Mouse (Mus musculus): ENCODE results near the gene Cyp27a1.

The Cyp27a1 gene

DNA sequence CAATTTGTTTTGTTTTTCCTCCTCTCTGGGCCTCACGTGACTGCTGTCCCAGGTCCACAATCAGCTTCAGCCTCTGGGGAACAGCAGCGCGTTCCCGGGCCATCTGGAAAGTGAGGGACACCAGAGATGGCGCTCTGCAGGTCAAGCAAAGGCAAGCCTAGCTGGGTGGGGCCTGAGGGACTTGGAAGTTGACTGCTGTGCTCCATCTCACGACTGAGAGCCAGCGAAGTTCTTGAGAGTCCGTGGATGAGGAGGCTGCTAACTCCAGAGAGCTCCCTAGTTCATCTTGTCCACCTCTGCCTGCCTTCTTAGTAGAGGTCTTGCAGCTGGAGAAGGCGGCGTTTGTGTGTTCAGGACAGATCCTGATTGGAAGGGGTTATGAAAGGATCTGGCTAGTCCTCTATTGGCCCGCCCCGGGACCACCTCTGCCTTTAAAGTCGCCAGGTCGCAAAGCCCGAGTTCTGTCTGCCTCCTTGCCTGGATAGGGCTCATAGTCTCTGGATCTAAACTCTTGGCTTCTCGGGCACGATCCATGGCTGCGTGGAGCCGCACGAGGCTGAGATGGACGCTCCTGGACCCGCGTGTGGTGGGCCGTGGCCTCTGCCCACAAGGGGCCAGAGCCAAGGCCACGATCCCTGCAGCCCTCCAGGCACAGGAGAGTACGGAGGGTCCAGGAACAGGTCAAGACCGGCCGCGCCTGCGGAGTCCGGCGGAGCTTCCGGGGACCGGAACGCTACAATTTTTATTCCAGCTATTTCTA, at the start of gene Cyp27a1:
TSS of gene Cyp27a1 (plus strand) at position 476 of the 760 bp plus-strand sequence.
- peak in 1 of 2 experiments; percentile 26 for DNase-seq (ENCODE audit: low spot score in 2 of 2)

DNA sequence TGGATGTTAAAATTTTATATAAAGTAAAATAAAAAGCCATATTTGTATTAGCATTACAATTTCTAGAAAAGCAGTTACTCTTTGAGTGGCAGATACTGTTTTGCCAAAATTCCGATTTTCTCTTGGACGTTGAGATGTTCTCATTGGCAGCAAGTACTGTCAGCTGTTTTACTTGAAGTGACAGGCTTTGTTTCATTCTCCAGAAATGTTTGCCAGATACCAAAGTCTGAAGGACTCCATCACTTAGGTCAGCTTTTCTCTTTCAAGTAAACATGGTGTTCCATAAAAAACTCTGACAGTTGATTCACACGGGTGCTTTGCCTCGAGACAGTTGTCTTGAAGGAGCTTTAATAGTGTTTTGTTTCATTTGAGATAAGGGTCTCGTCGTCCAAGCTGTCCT, 48.2 kb upstream of the Cyp27a1 start:
- no peak for DNase-seq (ENCODE audit: low spot score in 2 of 2)

DNA sequence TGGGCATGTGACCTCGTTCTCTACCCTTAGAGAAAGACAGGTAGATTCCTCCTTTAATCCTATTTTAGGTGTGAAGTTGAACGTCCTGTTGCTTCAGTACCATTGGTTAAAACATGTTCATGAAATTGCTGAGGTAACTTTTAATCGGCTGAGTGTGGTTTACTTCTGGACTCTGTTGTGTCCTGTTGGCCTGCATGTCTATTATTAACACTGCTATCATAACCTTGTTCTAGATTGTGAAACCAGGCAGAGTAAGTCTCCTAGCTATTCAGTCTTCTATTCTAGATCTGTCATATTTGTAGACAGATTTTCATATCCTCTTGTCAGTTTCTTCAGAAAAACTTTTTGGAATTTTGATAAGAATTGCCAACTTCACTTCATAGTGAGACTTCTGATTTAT, 45.0 kb upstream of the Cyp27a1 start:
- DNase-seq (ENCODE audit: low spot score in 2 of 2), result no peak

DNA sequence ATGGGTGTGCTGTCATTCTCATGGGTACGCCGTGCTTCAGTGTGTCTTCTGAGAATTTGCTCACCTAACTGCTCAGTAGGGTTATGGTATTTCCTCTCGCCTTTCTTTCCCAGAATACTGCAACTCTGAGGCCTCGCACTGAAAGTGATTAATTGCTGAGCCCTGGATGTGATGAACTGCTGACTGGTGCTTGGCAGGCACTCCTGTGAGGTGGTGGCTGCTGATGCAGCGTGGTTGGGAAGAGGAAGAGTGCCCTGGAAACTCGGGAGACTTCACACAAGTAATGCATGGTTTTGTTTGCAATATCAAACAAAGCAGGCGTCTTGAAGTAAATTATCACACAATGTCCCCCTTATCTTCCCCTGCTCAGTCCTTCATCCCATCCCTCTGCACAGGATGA, 40.6 kb upstream of the Cyp27a1 start:
- no peak for DNase-seq (ENCODE audit: low spot score in 2 of 2)

DNA sequence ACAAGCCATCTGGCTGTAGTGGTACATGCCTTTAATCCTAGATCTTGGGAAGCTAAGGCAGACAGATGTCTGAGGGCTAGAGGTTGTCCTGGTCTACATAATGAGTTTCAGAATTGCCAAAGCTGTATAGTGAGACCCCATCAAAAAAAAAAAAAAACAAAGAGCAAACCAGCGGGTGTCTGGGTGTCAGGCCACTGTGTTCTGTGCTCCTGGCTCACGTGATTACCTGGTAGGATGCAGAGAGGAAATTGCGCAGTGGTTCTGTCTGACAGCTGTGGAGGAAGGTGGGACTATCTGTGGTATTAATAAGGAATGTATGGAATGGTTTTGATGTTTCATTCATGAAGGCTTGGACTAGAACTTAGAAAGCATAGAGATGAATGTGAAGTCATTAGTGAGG, 36.5 kb upstream of the Cyp27a1 start:
- no peak for DNase-seq (ENCODE audit: low spot score in 2 of 2)

DNA sequence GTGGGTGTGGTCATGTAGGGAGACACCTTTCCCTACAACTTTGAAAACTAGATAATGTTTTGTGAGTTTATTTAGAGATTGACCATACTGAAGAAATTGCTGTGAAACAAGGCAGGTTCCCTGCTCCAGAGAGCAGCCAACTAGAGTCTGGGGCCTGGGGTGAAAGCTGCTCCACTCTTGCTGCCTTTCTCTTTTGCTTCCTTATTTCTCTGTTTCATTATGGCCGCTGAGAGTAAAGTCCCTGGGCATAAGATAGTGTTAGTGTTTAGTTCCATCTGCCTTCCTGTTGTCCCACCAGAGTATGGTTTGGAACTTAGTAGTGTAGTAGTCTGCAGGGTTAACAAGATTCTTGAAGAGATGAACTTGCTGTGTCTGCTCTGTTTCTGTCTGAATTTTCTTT, 35.5 kb upstream of the Cyp27a1 start:
- DNase-seq (ENCODE audit: low spot score in 2 of 2), result no peak

DNA sequence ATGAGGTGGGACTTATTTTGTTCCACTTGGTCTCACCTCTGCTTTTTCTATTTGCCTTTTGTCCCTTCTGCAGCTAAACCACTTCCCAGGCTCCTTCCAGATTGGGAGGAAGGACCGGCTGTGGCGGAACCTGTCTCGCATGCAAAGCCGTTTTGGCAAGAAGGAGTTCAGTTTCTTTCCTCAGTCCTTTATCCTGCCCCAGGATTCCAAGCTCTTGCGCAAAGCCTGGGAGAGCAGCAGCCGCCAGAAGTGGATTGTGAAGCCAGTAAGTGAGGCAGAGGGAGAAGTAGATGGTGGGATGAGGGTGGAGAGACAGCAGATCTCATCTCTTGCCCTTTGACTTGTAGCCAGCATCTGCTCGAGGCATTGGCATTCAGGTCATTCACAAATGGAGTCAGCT, 26.2 kb upstream of the Cyp27a1 start:
- DNase-seq (ENCODE audit: low spot score in 2 of 2), result no peak

DNA sequence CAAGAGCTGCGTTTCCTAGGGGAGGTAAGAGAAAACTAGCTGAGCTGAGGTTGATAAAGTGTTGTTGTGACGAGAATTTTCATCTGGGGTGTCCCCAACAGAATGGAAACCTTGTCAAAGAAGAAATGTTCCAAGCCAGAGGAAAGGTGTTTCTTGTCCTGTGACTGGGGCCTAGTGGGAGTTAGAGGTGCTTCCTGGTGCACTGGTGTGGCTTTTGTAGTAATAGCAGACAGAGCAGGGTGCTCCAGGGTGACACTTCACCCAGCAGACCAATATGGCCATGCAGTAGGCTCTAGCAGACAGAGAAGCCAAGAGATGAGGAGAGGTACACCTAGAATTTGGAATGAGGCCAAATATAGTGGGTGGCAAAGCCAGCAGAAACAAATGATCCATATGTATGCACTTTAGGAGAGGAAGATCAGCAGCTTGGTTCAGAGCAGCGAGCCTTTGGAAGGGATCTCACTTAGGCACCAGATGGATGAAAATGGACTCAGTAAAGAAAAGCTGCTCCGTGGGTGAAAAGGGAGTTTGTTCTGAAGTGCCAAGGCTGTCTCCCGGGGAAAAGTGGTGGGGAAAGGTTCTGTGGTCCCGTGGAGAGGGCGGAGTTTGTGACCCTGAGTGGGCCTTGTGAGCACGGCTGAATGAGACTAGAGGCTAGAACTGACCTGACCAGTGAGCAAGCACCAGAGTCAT, 19.3 kb upstream of the Cyp27a1 start:
- no peak for DNase-seq (ENCODE audit: low spot score in 2 of 2)

DNA sequence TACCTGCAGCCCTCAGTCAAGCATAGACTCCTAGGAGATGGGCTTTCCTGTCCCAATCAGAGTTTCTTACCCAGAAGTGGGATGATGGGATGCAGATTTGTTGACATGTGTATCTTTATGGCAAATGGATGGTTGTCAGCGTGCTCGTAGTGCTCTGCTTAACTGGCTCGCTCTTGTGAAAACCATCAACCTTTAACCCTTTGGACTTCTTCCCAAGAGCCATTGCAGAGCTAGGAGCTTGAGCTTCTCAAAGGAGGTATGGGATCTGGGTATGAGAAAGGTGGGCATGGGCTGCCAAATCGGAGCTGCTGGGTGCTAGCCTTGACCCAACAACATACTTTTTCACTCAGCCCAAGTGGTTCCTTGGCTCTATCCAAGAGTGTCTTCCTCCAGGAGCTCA, 17.5 kb upstream of the Cyp27a1 start:
- DNase-seq (ENCODE audit: low spot score in 2 of 2), result no peak

DNA sequence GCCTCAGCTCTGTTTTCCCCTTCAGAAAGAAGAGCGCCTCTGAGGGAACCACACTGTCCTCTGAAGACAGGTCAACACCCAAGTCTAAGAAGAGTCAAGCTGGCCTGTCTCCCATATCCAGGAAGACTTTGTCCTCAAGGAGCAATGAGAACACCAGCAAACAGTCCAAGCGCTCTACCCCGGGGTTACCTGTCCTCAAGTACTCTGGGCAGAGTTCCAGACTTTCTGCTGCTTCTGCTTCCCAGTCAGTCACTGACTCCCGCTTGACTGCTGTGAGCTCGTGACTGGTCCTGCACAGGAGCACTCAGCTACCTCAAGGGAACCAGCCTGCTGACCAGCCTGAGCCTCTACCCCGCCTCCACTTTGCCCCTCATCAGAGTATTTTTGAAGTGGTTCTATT, 16.0 kb upstream of the Cyp27a1 start:
- no peak for DNase-seq (ENCODE audit: low spot score in 2 of 2)

DNA sequence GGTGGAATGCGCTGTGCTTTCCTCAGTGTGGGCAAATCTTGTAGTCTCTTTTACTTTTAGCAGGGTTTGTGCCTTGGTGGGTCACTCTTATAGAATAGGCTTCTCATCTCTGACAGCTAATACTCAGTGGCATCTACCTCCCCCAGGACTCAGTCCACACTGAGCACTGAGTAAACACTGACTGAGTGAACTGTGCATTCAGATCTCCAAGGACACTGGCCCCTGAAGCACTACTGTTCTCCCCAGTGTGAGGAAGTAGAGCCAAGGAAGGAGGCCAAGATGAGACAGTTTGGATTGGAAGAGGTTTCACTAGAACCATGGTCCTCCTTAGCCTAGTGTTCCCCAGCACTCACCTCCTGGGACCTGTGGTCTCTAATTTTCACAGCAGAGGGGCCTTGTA, 15.0 kb upstream of the Cyp27a1 start:
- DNase-seq (ENCODE audit: low spot score in 2 of 2), result no peak

DNA sequence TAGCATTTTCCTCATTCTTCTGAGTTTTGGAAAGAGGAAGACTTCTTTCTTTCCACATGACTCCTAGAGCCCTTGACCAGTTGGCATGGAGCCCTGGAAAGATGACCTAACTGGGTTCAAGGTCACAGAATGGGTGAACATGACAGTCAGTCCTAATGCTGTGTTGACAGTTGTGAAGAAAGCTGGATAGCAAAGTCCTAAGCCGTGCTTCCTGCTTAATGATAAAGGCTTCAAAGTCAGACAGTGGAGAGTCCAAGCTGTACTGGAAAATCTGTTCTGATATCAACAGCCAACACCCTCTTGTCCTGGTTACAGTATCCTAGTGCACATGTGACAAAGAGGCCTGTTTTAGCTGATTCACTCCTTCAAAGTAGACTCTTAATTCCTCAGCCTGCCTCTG, 14.6 kb upstream of the Cyp27a1 start:
- DNase-seq (ENCODE audit: low spot score in 2 of 2), result no peak

DNA sequence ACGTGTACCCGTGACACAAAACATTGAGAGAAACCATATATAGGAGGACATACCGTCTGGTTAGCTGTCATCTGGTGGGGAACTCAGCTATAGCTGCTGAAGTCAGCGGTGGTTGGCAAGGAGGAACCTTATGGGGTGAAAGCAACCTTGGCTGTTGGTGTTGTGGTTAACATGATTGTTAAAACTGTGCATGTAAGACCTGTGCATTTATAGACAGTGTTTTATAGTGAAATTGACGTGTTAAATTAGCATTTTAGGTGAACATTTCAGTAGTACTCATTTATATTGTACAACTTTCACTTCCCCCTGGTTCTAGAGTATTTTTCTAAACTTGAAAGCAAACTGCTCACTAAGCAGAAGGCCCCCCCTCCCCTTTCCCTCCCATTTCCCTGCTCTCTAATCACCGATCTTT, 11.2 kb upstream of the Cyp27a1 start:
- DNase-seq (ENCODE audit: low spot score in 2 of 2), result no peak

DNA sequence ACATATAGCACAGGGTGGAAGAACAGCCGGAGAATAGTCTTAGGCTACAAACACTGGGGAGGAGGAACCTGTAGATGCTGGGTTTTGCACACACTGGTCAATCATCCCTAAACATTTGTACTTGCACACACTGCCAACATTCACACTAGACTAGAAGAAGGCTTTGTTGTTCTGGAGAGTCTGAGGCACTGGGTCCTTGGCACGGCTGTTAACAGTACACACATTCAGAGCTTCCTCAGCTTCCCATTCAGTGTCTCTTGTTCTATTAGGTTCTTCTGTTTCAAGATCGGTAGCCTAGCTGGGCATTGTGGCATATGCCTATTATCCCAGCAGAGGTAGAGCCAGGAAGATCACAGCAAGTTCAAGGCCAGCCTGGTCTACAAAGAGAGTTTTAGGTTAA, 9.2 kb upstream of the Cyp27a1 start:
- DNase-seq (ENCODE audit: low spot score in 2 of 2), result no peak

DNA sequence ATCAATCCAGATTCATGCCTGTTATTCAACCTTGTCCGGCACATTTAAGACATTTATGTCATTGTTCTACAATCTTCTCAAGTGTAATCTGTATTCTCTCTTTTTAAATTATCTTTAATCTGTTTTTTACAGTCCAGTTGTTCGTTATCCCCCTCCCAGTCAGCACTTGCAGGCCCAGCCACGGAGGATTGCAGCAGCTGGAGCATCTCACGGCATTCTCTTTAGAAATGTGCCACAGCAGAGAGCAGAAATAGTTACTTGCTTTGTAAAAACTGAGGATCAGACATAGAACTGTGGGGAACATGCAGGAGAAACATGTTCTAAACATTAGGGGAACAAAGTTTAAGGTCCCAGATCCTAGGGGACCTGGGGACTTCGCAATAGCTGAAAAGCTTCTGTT, 8.4 kb upstream of the Cyp27a1 start:
- no peak for DNase-seq (ENCODE audit: low spot score in 2 of 2)

DNA sequence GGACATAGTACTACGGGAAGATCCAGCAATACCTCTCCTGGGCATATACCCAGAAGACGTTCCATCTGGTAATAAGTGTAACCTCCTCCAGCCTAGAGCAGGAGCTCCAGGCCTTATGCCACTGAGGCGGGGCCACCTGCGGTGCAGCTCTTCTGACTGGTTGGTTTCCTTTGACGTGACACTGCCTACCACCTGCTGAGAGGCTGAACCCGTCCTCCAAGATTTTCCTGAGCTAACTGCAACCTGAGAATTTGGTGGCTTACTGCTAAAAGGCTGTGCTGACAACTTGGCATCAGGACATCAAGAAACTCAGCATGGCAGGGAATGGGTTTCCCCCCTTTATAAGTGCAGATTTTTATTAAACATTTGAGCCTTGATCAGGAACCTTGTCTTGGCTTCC, 3.8 kb upstream of the Cyp27a1 start:
- DNase-seq (ENCODE audit: low spot score in 2 of 2), result no peak

DNA sequence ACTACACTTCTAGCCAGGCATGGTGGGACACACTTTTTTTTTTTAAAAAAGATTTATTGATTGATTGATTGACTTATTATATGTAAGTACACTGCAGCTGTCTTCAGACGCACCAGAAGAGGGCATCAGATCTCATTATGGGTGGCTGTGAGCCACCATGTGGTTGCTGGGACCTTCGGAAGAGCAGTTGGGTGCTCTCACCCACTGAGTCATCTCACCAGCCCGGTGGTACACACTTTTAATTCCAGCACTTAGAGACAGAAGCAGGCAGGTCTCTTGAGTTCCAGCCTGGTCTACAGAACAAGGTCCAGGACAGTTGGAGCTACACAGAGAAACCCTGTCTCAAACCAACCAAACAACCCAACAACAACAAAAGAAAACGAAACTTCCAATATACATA, 1.3 kb upstream of the Cyp27a1 start:
- no peak for DNase-seq (ENCODE audit: low spot score in 2 of 2)

DNA sequence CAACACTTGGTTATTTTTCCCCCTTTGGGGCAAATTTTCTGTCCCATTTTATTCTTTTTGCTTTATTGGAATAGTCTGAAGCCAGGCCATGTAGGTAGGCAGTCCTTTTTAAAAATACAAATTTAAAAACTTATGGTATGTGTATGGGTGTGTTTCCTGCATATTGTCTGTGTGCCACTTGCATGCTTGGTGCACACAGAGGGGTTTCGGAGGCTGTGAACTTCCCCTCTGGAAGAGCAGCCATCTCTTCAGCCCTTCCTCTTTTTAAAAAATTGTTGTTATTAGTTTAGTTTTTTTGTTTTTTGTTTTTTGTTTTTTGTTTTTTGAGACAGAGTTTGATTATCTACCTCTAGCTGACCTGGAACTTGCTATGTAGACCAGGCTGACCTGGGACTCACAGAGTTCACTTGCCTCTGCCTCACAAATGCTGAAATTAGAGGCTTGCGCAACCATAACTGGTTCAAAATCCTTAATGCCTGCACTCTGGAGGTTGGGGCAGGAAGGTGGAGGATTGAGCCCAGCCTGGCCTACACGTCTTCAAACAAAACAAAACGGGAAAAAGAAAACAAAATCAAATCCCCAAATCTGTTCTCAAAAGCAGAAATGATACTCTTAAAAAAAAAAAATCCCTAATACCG, 794 bp upstream of the Cyp27a1 start:
- DNase-seq (ENCODE audit: low spot score in 2 of 2), result no peak

DNA sequence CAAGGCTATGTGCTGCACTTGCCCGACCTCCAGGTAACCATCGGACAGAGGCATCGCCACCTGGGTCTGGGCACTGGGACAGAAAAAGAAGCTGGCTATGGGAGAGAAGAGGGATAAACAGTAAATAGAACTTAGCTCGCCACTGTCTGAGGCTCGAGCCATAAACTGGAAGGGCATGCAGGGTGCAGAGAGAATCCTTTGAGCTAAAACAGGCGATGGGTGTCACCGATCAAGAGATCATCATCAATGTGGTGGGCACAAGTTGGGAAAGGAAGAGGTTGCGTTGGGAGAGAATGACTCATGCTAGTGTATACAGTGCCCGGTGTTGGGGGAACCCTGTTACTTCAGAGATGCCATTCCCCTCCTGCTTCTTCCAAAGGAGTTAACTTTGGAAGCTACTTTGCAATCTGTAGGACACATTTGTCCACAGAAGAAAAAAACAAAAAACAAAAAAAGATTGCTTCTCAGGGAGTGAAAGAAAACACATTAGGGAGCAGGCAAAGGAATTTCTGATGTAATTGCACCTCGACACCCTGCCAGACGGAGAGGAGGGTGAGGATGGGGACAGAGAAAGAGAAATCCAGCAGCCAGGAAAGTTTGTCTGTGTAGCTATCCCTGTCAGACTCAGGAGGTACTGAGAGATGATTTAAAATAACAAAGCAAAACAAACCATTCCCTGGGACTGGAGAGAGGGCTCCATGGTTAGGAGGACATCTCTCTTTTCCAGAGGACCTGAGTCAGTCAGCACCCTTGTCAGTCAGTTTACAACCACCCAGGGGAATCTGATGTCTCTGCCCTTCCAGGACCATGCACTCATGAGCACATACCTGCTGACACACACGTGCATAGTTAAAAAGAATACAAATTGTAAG, 721 bp downstream of the Cyp27a1 start:
- no peak for DNase-seq (ENCODE audit: low spot score in 2 of 2)

DNA sequence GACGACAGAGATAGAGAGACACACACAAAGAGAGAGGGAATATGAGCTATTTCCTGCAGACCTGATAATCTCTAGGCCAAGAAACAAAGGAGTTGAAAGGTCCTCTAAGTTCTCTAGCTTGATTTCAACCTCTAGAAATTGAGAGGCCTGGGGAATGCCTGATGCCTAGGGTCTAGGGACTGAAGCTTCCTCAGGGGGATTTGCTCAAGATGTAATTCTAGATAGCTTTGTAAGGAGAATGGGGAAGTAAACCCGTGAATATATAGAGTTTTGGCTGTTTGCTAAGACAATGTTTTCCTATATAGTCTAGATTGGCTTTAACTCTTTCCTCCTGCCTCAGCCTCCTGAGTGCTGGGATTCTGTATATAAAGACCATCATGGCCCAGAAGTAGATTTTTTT, 1.6 kb downstream of the Cyp27a1 start:
- no peak for DNase-seq (ENCODE audit: low spot score in 2 of 2)

DNA sequence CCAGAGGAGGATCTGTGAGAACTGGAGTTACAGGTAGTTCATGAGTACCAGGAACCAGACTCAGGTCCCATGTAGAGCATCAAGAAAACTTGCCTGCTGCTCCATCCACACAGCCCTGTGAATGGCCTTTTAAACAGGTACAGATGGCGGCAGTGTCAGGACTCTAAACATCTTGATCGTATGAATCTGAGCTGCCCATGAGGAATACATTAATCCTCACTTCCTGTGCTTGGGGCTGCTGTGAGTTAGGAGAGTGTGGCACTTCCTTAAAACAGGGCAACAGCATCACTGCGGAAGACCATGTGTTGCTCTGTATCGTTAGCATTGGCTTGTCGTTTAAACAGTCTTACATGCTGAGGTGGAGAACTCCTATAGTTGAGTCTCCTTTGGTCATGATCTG, 2.1 kb downstream of the Cyp27a1 start:
- no peak for DNase-seq (ENCODE audit: low spot score in 2 of 2)

DNA sequence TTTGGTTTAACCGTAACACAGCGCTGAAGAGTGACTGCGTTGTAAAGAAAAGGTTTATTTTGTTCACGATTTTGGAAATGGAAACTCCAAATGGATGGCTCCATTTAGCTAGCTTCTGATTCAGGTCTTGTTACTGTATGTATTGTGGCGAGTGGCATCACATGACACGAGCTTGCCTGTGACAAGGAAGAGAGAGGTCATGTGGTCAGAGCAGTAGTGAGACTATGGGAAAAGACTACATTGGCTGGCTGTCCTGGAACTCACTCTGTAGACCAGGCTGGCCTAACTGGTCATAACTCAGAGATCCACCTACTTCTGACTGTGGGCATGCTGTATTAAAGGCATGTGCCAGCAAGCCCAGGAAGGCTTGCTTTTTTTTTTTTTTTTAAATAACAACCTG, 2.5 kb downstream of the Cyp27a1 start:
- no peak for DNase-seq (ENCODE audit: low spot score in 2 of 2)

Data from cerebellum, postnatal 4 days (tissue).